Mouse (Mus musculus) liver, embryonic 13.5 days (tissue): ENCODE measurements around the gene Arl6ip1. TPM values are rescaled to one million over a fixed set of nuclear protein-coding genes. Genes with fewer than 3 reads are reported as not detected.

Source experiments
- ATAC-seq: fragments of 200-750 bp; cut with Nextera tagmentation; 2 replicates; pipeline ENCODE4 v1.8.0; 2017; ENCODE audit warnings: low read depth, mild to moderate bottlenecking, moderate number of reproducible peaks, moderate library complexity
- DNase-seq: peaks from one replicate; pipeline ENCODE4 v3.0.0; 2022
- H3K27ac ChIP-seq: fragments of 300-500 bp; sonication (generic); 2 replicates; pipeline ENCODE4 v1.5.1; 2015; ENCODE audit warnings: moderate library complexity, mild to moderate bottlenecking, inconsistent platforms
- H3K27me3 ChIP-seq: fragments of 300-500 bp; sonication (generic); 2 replicates; pipeline ENCODE4 v1.6.1; 2015; ENCODE audit warnings: mild to moderate bottlenecking, inconsistent platforms
- H3K36me3 ChIP-seq: fragments of 300-500 bp; sonication (generic); 2 replicates; pipeline ENCODE4 v1.6.1; 2015; ENCODE audit warnings: mild to moderate bottlenecking, inconsistent platforms
- H3K4me1 ChIP-seq: fragments of 300-500 bp; sonication (generic); replicated peaks from 2 replicates; pipeline ENCODE4 v1.6.1; 2015; ENCODE audit warnings: inconsistent platforms
- H3K4me2 ChIP-seq: fragments of 300-500 bp; sonication (generic); 2 replicates; pipeline ENCODE4 v1.6.1; 2015; ENCODE audit warnings: inconsistent platforms, mild to moderate bottlenecking, moderate library complexity
- H3K4me3 ChIP-seq: fragments of 300-500 bp; sonication (generic); replicated peaks from 2 replicates; pipeline ENCODE4 v1.5.1; 2015; ENCODE audit warnings: mild to moderate bottlenecking, inconsistent platforms
- H3K9ac ChIP-seq: fragments of 300-500 bp; sonication (generic); 2 replicates; pipeline ENCODE4 v1.6.1; 2015; ENCODE audit warnings: mild to moderate bottlenecking, inconsistent platforms
- H3K9me3 ChIP-seq: fragments of 300-500 bp; sonication (generic); replicated peaks from 2 replicates; pipeline ENCODE4 v1.6.1; 2016; ENCODE audit warnings: inconsistent platforms
- WGBS: fragments of 180-500 bp; shearing (Covaris S2); methylation state at CpG from one replicate; pipeline ENCODE4 v1.1.7; 2015; ENCODE audit not compliant: insufficient replicate concordance; 5-methylcytosine and 5-hydroxymethylcytosine counted together
- polyA plus RNA-seq: library from polyadenylated mRNA; unstranded; fragments of >200 nt; fragmentation: Nextera tagmentation; extraction: Ambion mirVana; gene quantifications from 2 replicates; pipeline ENCODE4 v1.2.1, GENCODE M21; 2015

Gene Arl6ip1
- polyA plus RNA-seq, 1 experiment from 2014 or later = 390 TPM

DNA sequence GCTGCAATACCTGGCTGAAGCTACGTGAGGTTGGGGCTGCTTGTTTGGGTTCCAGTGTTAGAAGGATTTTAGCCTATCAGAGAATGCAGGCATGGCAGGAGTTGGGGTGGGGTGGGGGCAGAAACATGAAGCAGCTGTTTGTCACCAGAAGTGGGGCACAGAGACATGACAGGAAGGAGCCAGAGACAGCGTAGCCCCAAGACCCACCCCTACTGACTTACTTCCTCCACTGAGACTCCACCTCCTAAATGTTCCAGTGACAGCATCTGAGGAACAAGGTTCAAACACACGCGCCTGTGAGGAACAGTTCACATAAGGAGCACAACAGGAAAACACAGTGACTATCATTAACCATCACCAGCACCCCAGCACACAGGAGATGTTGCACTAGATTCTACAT is 49.5 kb downstream of the Arl6ip1 start:
- Histone ChIP-seq H3K9me3 (no peaks in the 10 kb centered on the region), H3K4me1 (no peaks in the 10 kb centered on the region), H3K4me2 (no peak overlapping the region), H3K36me3 (no peaks in the 10 kb centered on the region), H3K4me3 (no peak overlapping the region), H3K27me3 (no peaks in the 10 kb centered on the region), H3K9ac (no peak overlapping the region), H3K27ac (no peak overlapping the region)
- ATAC-seq (no peak), DNase-seq (no peak)
- WGBS = 54% methylated on average over 4 of the region's 4 CpGs

DNA sequence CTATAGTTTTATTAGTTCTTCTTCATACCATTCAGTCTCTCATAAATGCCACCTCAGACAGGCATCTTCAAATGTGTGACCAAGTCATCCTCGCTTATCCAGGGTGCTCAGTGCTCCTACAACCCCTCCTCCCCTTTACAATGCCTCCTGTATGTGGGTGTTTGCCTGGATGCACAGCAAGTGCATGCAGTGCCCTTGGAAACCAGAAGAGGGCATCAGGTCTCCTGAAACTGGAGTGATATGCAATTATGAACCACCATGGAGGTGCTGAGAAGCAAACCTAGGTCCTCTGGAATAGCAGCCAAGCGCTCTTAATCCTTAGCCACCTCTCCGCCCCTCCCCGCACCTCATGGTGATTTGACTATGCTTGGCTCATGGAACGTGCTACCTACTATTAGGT is 50.4 kb downstream of the Arl6ip1 start:
- WGBS = 62% methylated on average over 5 of the region's 5 CpGs
- Histone ChIP-seq H3K27ac (no peak overlapping the region), H3K4me3 (no peak overlapping the region), H3K36me3 (no peaks in the 10 kb centered on the region), H3K9ac (no peak overlapping the region), H3K27me3 (no peaks in the 10 kb centered on the region), H3K4me2 (no peak overlapping the region), H3K4me1 (no peaks in the 10 kb centered on the region), H3K9me3 (no peaks in the 10 kb centered on the region)
- DNase-seq (no peak), ATAC-seq (no peak)

Other genes with a start within 250 kb of the Arl6ip1 start
- 574 and 594 TPM in 2 replicates for gene Rps15a, start 13.5 kb downstream of the Arl6ip1 start, polyA plus RNA-seq
- gene Smg1, start 114.0 kb upstream of the Arl6ip1 start, polyA plus RNA-seq = 5.8 and 6.0 TPM in 2 replicates